Mouse (Mus musculus) right cerebral cortex, postnatal 14 days (tissue): ENCODE results near the gene Tmem94.

Experiments used
- DNase-seq: peaks from one replicate; pipeline ENCODE4 v3.0.0; 2022

The Tmem94 gene

DNA sequence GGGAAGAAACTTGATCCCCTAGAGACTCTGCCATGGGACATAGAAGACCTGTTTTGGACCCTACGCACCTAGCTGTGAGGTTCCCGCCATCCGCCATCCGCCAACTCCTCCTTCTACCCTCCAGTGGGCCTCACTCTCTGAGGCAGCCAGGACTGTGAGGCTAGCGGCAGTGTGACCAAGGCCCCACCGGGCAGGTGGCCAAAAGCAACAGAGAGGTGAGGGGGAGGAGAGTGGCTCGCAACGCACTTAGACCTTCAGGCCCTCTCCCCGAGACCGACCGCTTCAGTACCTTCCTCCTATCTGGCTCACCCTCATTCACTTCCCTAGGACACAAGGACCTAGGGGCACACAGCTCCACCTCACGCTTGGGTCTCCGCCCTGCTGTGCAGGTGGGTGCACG is 45.1 kb downstream of the Tmem94 start:
- no peak for DNase-seq

DNA sequence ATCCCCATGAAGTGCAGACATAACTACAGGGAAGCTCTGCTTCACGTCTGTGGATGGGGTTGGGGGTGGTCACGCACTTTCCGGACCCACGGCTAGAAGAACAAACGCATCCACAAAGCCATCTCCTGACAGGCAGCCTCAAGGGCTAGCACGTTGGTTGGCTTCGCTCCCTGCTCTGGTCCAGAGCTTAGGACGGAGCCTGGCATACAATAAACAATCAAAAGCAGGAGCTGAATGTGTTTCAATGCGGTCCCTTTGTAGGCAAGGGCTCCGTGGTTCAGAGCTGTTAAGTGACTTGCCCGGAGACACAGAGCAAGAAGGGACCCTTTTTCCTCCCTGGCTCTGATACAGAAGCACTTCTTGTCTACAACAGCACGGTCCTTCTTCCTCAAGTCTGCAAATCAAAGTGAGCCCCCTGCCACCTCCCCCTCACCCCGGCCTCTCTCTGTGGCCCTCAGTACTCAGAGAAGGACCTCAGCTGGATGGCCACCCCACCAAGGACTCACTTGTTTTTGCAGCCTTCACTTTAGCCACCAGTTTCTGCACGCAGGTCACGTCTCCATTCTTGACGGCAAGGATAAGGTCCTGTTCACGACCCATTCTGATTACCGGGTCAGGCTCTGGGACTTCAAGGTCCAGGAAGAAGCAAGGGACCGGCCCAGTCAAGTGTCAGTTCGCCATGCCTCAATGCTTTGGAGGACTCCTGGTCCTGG is 46.3 kb downstream of the Tmem94 start:
- no peak for DNase-seq

DNA sequence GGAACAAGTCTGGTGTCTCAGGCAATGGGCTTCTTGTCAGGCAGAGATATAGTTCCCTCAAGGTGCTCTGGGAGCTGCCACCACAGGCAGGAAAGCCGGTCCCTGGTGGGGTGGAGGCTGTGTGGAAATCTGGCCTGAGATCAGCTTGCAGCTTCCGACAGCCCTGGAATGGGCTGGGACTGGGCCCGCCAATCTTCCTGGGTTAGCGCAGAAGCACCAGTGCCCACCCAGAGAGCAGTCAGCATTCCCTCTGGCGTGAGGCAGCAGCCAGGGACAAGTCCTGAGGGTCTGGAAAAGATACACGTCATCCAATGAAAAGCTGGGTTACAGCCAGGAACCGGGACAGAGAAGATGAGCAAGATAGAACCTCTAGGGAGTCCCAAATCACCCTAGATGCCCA is 46.9 kb downstream of the Tmem94 start:
- no peak for DNase-seq

DNA sequence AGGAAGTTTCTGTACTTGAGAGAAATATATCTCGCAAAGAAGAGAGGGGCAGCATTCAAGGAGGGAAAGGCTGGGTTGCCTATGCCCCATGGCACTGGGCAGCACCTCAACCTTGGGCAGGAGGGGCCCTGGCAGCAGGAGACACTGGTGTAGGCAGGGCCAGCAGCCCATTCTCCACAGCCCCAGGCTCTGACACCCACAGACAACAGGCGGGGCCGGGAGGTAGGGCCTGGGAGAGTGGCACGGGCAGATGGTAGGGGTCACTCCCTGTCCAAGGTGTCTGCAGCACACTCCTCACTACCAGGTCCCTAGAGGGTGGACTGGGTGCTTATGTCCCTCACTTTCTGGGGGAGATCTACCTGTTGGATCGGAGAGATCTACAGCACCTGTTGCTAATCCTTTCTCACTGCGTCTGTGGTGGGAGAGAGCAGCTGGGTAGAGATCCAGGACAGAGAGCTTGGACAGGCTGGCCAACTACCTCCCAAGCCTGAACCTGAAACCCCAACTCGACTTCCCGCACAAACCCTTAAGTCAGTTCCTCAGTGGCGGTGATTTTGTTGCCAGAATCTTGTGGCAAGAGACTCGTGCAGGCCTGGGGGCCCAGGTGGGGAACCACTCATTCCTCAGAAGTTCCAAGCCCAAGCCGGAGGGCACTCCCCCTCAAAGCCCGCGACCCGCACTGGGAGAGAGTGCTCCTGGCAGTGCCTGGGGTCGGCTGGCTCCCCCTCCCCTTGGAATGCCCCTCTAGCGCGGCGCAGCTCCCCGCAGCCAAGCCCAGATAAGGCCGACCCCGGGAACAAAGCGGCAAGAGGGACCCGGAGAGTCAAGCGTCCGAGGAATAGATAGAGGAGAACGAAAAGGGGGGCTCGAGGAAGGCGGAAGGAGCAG is 47.5 kb downstream of the Tmem94 start:
- no peak for DNase-seq

DNA sequence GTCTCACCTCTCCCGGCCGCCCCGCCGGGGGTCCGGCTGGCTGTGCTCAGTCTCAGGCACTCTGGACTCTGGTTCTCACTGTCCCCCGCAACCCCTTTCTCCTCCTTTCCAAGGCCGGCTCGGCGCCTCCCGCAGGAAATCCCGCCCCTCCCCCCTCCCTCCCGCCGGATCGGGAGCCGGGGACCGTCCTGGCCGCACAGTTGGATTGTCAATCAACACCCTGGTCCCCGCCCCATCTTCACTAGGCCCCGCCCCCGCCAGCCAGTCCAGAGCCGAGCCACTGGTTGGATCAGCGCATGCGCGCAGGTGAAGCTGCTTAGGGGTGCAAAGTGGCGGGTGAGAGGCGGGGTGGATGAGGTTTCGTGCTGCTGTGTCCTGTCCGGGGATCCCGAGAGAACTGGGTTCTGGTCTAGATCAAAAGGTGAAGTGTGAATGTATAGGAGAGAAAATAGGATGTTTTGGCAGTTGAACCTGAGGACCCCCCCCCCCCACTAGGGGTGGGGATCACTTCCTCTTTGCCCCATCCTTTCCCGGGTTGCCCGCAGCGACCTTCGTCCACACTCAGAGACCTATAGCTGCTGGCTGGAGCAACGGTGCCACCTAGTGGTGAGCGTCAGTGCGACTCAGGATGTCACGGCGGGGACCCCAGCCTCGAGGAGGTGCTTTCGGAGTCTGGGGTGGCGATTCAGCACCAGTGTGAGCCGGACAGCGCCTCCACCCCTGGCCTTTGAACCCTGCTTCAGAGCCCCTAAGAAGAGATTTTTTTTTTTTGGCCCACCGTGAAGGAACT is 48.5 kb downstream of the Tmem94 start, which contains the start of gene Caskin2:
Caskin2 (minus strand) TSS at position 133 of the 790 bp plus-strand sequence.
- DNase-seq, result peak; percentile 89

DNA sequence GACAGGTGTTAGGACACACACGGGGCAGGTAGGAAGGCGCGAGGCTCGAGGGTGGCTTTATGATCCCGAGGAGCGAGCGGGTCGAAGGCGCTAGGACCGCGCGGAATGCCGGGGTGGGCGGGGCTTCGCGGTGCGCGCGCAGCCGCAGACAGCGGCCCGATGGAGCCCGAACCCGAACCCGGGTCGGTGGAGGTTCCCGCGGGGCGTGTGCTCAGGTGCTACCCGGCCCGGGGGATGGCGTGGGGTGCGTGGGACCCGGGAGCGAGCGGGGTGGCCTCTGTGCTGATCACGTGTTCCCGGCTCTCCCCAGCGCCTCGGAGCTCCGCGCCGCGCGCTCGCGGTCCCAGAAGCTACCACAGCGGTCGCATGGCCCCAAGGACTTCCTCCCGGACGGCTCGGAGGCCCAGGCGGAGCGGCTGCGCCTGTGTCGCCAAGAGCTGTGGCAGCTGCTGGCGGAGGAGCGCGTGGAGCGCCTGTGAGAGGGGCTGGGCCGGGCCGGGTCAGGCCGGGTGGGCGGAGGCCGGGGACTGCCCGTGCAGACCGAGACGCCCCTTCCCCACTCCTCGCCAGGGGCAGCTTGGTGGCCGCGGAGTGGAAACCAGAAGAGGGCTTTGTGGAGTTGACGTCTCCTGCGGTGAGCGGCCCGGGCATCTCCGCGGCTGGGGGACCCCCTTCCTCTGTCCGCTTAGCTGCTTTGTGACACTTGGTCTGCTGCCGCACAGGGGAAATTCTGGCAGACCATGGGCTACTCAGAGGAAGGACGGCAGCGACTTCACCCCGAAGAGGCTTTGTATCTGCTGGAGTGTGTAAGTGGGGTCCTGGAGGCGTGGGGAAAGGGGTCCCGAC is 49.6 kb downstream of the Tmem94 start, which contains the start of gene Tsen54:
Tsen54 (plus strand) TSS at position 120 of the 846 bp plus-strand sequence.
- DNase-seq, result peak; percentile 88

DNA sequence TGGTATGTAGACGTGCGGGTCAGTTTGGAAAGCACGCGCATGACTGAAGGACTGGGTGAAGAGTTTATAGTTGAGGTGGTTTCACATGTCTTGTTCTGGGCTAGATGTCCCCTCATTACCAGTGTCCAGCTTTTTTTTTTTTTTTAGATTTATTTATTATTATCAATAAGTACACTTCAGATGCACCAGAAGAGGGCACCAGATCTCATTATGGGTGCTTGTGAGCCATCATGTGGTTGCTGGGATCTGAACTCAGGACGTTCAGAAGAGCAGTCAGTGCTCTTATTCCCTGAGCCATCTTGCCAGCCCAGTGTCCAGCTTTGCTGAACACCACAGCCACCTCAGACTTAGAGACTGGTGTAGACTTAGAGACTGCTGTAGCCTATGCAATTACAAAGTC is 52.1 kb downstream of the Tmem94 start:
- no peak for DNase-seq

DNA sequence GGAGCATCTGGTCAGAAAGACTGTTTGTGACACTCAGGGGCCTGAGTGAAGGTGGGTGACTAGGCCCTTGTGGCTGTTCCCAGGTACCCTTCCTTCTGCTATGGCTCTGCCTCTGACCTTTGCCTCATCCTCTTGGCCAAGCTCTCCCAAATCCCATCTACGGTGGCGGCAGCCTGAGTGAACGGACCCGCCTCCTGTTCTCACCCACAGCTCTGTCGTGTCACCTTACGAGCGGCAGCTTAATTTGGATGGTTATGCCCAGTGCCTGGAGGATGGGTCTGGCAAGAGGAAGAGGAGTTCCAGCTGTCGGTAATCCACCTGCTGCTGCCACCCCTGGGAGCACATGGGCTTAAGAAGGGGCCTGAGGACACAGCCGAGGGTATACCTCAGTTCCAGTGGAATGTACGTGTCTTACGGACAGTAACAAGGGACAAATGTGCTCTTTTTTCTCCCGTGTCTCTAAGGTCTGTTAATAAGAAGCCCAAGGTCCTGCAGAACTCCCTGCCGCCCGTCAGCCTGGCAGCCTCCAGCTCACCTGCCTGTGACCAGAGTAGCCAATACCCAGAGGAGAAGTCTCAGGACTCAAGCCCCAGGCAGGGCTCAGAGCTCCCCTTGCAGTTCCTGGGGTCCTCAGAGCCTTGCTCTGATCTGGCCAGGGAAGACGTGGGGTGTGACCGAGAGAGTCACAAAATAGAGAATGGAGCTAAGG is 54.8 kb downstream of the Tmem94 start:
- no peak for DNase-seq

DNA sequence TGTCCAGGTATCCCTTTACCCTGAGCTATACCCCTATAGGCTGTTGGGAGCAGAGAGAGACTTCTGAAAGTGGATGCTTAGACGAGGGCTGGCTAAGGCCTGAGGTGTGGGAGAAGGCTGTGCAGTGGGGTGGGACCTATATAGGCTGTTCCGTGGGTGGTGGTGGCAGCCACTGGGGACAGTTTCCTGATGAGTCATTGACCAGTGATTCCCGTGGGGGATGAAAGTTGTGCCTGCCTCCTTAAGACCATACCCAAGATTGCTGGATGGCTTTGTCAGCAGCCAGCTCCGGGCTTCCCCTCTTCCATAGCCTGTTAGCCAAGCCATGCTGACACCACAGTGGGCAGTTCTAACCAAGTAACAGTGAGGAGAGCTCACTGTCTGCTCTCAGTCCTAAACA is 55.8 kb downstream of the Tmem94 start:
- DNase-seq, result no peak

DNA sequence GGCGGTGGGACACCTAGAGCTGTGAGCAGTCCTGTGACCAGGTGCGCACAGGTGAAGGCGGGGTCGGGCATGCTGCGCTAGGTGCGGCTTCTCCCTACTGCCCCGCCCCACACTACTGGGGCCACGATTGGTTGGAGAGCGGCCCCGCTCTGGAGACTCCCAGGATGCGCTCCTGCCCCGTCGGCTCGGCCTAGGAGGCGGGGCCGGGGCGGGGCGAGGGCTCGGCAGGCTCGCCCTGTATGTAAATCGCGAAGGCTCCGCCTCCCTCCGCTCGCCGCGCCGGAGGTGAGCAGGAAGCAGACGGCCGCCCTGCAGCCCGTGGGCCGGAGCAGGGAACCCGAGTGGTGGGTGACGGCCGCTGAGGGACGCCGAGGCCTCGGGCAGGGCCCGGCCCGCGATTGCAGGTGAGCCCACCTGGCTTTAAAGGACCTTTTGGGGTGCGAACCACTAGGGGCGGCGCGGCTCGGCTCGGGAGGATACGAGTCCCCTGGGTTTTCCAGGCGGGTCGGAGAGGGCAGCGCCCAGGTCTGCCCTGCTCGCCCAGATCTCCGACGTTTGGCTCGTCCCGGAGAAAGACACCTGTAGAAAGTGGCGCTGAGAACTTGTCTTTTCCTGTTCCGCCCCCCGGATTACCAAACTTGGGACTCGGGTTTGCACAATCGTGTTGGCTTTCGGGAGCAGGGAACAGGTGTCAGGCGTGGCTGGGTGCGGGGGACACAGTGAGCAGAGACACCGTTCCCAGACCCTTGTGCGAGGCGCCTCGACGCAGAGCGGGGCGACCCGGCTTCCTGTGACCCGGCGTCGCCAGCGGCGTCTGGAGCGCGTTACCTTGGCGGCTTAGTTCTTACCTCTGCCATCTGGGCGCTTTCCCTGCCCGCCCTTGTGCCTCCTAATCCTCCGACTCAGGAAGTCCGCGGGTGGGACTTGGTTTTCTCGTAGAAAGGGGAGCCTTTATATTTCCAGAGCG is 58.8 kb downstream of the Tmem94 start, which contains the start of gene Llgl2:
Llgl2 (plus strand) TSS at position 276 of the 967 bp plus-strand sequence.
- DNase-seq, result peak; percentile 60

DNA sequence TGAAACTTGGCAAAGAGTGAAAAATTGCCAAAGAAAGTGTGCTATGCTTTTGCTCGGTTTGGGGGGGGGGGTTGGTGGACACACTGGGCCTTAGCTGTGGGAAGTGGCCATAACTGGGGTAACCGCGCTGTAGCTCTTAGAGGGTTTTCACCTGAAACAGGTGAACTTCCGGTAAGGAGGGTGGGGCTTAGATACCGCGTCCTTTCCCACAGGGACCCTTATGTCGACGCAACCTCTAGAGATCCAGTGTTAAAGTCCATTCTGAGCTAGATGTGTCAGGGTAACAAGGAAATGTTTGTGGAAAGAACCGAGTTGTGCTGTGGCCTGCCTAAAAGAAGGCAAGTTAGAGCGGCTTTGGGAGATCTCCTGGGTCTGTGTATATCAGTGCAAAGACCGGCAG is 59.6 kb downstream of the Tmem94 start:
- DNase-seq, result no peak

DNA sequence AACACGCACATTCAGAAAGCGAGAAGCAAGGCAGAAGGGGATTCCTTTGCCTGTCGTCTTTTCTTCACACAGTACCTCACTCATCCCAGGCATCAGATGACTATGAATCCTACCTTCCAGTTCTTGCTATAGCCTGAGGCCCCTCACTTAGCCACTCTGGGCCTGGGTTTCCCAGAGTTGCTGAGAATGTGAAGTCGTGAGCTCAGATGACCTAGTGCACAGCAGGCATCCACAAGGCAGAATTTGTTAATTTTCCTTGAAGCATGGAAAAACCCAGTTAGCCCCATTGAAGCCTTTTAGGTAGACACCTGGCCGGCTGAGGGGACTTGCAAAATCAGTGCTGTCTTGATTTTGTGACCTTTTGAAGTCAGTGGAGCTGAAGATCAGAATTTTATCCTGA is 61.3 kb downstream of the Tmem94 start:
- no peak for DNase-seq

DNA sequence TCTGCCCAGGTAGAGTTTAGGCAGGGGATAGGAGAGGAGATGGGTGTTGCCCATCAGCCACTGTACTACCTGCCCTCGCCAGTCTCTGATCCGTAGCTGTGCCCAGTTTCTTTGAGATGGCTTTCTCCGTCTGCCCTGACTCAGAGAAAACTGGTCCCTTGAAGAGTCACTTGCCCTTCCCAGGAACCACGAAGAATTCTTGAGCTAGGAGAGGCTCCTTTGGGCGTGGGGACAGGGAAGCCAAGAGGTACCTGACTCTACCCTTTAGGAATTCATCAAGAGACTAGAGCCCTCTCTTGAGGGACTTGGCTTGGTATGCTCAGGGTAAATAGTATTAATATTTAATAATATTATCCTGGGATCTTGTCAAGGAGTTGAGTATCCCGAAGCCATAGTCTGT is 62.4 kb downstream of the Tmem94 start:
- no peak for DNase-seq

DNA sequence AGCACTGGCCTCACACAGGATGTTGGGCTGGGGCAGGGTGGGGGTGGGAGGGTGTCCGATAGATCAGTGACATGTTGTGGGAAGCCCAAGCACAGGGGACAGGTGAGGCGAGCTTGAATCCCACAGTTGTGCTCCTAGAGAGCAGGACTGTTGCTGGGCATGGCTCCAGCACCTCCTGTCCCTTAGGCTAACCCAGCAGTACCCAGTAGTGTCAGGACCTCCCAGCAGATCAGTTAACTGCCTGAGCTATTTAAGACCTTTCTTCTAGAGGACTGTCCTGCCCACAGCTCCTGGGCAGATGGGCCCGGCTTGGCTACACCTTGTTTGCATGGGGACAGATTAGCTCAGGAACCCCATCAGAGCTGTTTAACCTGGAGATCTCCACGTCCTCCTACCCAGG is 63.8 kb downstream of the Tmem94 start:
- no peak for DNase-seq

DNA sequence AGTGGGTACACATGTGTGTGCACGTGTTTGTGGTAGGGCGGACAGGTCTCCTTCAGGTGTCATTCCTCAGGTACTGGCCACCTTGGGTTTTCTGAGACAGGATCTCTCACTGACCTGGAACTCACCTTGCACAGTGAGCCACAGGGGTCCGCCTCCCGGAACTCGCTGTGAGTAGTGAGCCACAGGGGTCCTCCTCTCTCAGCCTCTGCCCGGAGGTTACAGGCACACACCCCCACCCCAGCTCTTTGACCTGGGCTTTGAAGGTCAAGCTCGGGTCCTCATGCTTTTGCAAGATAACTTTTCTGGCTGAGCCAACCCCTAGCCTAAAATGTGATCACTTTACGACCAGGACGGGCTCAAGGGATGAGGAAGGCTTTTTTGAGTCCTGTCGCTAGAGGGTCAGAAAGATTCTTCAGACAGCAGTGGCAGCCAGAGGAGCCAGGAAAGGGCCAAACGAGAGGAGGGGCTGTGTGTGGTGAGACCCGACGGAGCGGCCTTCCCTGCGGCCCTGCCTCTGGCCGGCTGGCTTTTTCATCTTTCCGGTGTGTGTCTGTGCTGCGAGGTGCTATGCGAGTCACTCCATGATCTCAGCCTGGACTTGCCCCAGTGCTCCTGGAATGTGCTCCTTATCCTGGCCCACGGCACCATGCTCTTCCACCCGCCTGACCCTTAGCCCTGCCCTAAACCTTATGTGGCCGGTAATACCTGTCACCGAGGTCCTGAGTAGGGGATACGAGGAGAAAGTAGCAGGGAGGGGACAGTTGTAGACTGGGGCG is 65.5 kb downstream of the Tmem94 start:
- DNase-seq, result no peak

DNA sequence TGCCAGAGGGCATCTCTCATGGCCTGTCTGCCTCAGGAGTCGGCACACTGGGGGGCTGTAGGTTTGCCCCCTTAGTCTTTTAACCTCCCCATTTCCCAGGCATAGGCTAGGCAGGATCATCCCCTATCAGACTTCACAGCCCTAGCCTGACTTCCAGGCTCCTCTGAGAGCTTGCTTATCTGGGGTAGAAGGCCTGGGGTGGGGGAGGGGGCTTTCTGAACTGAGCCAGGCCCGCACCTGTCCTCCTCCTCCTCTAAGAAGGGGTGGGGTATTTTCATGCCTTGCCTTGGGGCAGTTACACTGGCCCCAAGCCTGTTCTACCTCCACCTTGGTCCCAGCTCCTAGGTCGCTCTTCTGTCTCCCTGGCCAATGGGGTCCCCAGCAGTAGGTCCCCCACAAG is 66.3 kb downstream of the Tmem94 start:
- DNase-seq, result no peak

DNA sequence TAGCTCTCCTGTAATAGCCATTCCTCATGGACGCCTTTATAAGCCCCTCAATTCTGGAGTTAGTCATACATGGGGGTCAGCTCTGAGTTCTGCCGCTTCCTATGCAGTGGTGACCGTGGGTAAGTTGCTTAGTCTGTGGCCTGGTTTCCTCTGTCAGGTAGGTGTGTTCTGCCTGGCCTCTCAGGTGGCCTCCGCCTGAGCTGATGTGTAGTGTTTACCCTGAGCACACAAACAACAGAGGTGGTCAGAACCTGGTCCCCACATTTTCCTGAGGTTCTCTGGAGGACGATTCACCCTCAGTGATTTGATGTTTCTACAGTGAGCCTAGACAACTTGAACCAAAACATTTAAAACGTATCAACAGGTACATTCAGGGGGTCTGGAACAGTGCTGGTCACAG is 66.8 kb downstream of the Tmem94 start:
- no peak for DNase-seq

DNA sequence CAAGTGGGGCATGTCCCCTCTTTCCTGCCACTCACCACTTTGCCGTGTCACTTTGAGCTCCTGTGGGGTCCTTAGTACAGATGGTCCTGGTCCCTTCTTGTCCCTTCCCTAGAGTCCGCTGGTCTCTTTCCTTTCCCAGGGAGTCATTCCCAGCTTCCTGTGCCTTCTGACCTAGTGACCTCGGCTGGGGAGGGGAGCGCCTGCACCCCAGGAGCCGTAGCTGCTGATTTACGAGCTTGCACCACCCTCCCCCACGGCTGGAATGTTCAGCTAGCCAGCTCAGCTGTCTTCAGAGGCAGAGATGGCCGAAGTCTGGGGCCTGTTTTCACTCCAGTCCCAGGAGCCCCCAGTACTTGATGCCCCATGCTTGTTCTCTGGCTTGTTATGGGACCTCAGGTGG is 67.3 kb downstream of the Tmem94 start:
- no peak for DNase-seq

DNA sequence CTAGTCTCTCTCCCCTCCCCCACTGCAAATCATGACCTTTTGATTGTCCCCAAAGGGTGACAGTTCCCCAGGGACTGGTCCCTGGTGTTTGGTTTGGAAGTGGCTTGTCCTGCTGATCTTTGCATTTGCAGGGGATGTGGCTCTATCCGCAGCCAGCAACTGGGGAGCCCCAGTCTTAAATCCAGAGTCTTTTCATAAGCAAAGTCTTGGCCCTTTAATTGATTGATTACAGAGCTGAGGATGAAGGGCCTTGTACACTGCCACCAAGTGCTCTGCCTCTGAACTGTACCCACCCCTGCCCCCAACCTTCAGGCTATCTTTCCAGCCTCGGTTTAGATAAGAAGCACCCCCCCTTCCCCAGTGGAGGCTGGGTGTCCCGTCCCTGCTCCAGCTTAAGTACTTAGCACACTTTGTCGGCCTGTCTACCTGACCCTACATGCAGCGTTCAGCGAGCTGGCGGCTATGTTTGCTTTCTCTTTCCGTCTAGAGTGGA is 67.8 kb downstream of the Tmem94 start:
- DNase-seq, result no peak
